Mouse (Mus musculus): ENCODE results near the gene Bank1. TPM values are rescaled to one million over a fixed set of nuclear protein-coding genes. Genes with fewer than 3 reads are reported as not detected.

Gene Bank1
- total and polyA plus RNA-seq, 2 experiments from 2014 or later: 0.38 to 0.39 TPM

- TF ChIP-seq CTCF (IDR thresholded peaks at IDR 0.05; ENCODE audit: low read depth): no peak
Observed at GRCm38 (mm10) chr3:136085077-136085476, 240.8 kb downstream of the Bank1 start.

GRCm38 (mm10) chr3:136084066-136084465 is 241.8 kb downstream of the Bank1 start:
- TF ChIP-seq CTCF (IDR thresholded peaks at IDR 0.05; ENCODE audit: low read depth): no peak
- DNase-seq: no peak
- Histone ChIP-seq H3K4me2 (ENCODE audit: low read depth) (no peak overlapping the region), H3K4me1 (ENCODE audit: insufficient read depth) (no peaks in the 10 kb centered on the region), H3K27ac (ENCODE audit: low read depth, low read length) (no peak overlapping the region), H3K4me3 (ENCODE audit: low read depth, low read length) (no peak overlapping the region), H3K9me3 (ENCODE audit: low read length) (no peaks in the 10 kb centered on the region), H3K27me3 (ENCODE audit: insufficient read depth, low read length) (no peaks in the 10 kb centered on the region), H3K9ac (no peak overlapping the region), H3K36me3 (ENCODE audit: insufficient read depth) (no peaks in the 10 kb centered on the region)
- WGBS: 62% methylated on average over 5 of the region's 5 CpGs
- ATAC-seq: no peak

More at GRCm38 (mm10) chr3:136085077-136085476, 240.8 kb downstream of the Bank1 start:
- Histone ChIP-seq H3K27me3 (ENCODE audit: insufficient read depth, low read length) (no peaks in the 10 kb centered on the region), H3K9me3 (ENCODE audit: low read length) (no peaks in the 10 kb centered on the region), H3K9ac (no peak overlapping the region), H3K27ac (ENCODE audit: low read depth, low read length) (no peak overlapping the region), H3K4me1 (ENCODE audit: insufficient read depth) (no peaks in the 10 kb centered on the region), H3K36me3 (ENCODE audit: insufficient read depth) (no peaks in the 10 kb centered on the region), H3K4me3 (ENCODE audit: low read depth, low read length) (no peak overlapping the region), H3K4me2 (ENCODE audit: low read depth) (no peak overlapping the region)
- ATAC-seq: no peak
- DNase-seq: no peak
- WGBS: 82% methylated on average over 1 of the region's 1 CpGs

GRCm38 (mm10) chr3:136081264-136081663 is 244.6 kb downstream of the Bank1 start:
- Histone ChIP-seq H3K27ac (ENCODE audit: low read depth, low read length) (no peak overlapping the region), H3K36me3 (ENCODE audit: insufficient read depth) (no peaks in the 10 kb centered on the region), H3K4me3 (ENCODE audit: low read depth, low read length) (no peak overlapping the region), H3K4me1 (ENCODE audit: insufficient read depth) (no peaks in the 10 kb centered on the region), H3K9ac (no peak overlapping the region), H3K9me3 (ENCODE audit: low read length) (no peaks in the 10 kb centered on the region), H3K27me3 (ENCODE audit: insufficient read depth, low read length) (no peaks in the 10 kb centered on the region), H3K4me2 (ENCODE audit: low read depth) (no peak overlapping the region)
- TF ChIP-seq CTCF (IDR thresholded peaks at IDR 0.05; ENCODE audit: low read depth): no peak
- WGBS: 53% methylated on average over 1 of the region's 1 CpGs
- ATAC-seq: no peak
- no peak for DNase-seq

GRCm38 (mm10) chr3:136078535-136078934 is 247.3 kb downstream of the Bank1 start:
- ATAC-seq (no peak), DNase-seq (no peak)
- no peaks in the 10 kb centered on the region for H3K4me1 ChIP-seq (ENCODE audit: insufficient read depth)
- no peaks in the 10 kb centered on the region for H3K9me3 ChIP-seq (ENCODE audit: low read length)
- H3K27ac ChIP-seq (ENCODE audit: low read depth, low read length): no peak overlapping the region
- no peak for TF ChIP-seq CTCF (IDR thresholded peaks at IDR 0.05; ENCODE audit: low read depth)
- H3K27me3 ChIP-seq (ENCODE audit: insufficient read depth, low read length): no peaks in the 10 kb centered on the region
- 49% methylated on average over 2 of the region's 2 CpGs for WGBS
- no peaks in the 10 kb centered on the region for H3K36me3 ChIP-seq (ENCODE audit: insufficient read depth)
- H3K4me2 ChIP-seq (ENCODE audit: low read depth): no peak overlapping the region
- no peak overlapping the region for H3K9ac ChIP-seq
- no peak overlapping the region for H3K4me3 ChIP-seq (ENCODE audit: low read depth, low read length)

- Histone ChIP-seq H3K9ac (no peak overlapping the region), H3K9me3 (ENCODE audit: low read length) (no peaks in the 10 kb centered on the region), H3K4me2 (ENCODE audit: low read depth) (no peak overlapping the region), H3K4me1 (ENCODE audit: insufficient read depth) (no peaks in the 10 kb centered on the region), H3K27me3 (ENCODE audit: insufficient read depth, low read length) (no peaks in the 10 kb centered on the region), H3K27ac (ENCODE audit: low read depth, low read length) (no peak overlapping the region), H3K4me3 (ENCODE audit: low read depth, low read length) (no peak overlapping the region), H3K36me3 (ENCODE audit: insufficient read depth) (no peaks in the 10 kb centered on the region)
- 90% methylated on average over 3 of the region's 3 CpGs for WGBS
- ATAC-seq (no peak), DNase-seq (no peak)
- TF ChIP-seq CTCF (IDR thresholded peaks at IDR 0.05; ENCODE audit: low read depth): no peak
Observed at GRCm38 (mm10) chr3:136070394-136070793, 255.5 kb downstream of the Bank1 start.

- Histone ChIP-seq H3K4me3 (ENCODE audit: low read depth, low read length) (no peak overlapping the region), H3K4me2 (ENCODE audit: low read depth) (no peak overlapping the region), H3K9ac (no peak overlapping the region), H3K27me3 (ENCODE audit: insufficient read depth, low read length) (no peaks in the 10 kb centered on the region), H3K4me1 (ENCODE audit: insufficient read depth) (no peaks in the 10 kb centered on the region), H3K36me3 (ENCODE audit: insufficient read depth) (no peaks in the 10 kb centered on the region), H3K27ac (ENCODE audit: low read depth, low read length) (no peak overlapping the region), H3K9me3 (ENCODE audit: low read length) (no peaks in the 10 kb centered on the region)
- ATAC-seq (no peak), DNase-seq (no peak)
- no peak for TF ChIP-seq CTCF (IDR thresholded peaks at IDR 0.05; ENCODE audit: low read depth)
- WGBS: 87% methylated on average over 2 of the region's 2 CpGs
Observed at GRCm38 (mm10) chr3:136061907-136062306, 264.0 kb downstream of the Bank1 start.

GRCm38 (mm10) chr3:136050635-136051034 is 275.2 kb downstream of the Bank1 start:
- 93% methylated on average over 3 of the region's 3 CpGs for WGBS
- no peaks in the 10 kb centered on the region for H3K4me1 ChIP-seq (ENCODE audit: insufficient read depth)
- H3K4me3 ChIP-seq (ENCODE audit: low read depth, low read length): no peak overlapping the region
- no peak for DNase-seq
- H3K27me3 ChIP-seq (ENCODE audit: insufficient read depth, low read length): no peaks in the 10 kb centered on the region
- no peak overlapping the region for H3K4me2 ChIP-seq (ENCODE audit: low read depth)
- no peak for ATAC-seq
- no peaks in the 10 kb centered on the region for H3K9me3 ChIP-seq (ENCODE audit: low read length)
- H3K9ac ChIP-seq: no peak overlapping the region
- no peak overlapping the region for H3K27ac ChIP-seq (ENCODE audit: low read depth, low read length)
- no peaks in the 10 kb centered on the region for H3K36me3 ChIP-seq (ENCODE audit: insufficient read depth)
- TF ChIP-seq CTCF (IDR thresholded peaks at IDR 0.05; ENCODE audit: low read depth): no peak

GRCm38 (mm10) chr3:136050215-136050614 is 275.7 kb downstream of the Bank1 start:
- H3K36me3 ChIP-seq (ENCODE audit: insufficient read depth): no peaks in the 10 kb centered on the region
- TF ChIP-seq CTCF (IDR thresholded peaks at IDR 0.05; ENCODE audit: low read depth): no peak
- no peaks in the 10 kb centered on the region for H3K9me3 ChIP-seq (ENCODE audit: low read length)
- H3K4me2 ChIP-seq (ENCODE audit: low read depth): no peak overlapping the region
- H3K4me1 ChIP-seq (ENCODE audit: insufficient read depth): no peaks in the 10 kb centered on the region
- no peaks in the 10 kb centered on the region for H3K27me3 ChIP-seq (ENCODE audit: insufficient read depth, low read length)
- WGBS: 93% methylated on average over 6 of the region's 6 CpGs
- H3K27ac ChIP-seq (ENCODE audit: low read depth, low read length): no peak overlapping the region
- DNase-seq: no peak
- ATAC-seq: no peak
- no peak overlapping the region for H3K4me3 ChIP-seq (ENCODE audit: low read depth, low read length)
- H3K9ac ChIP-seq: no peak overlapping the region

Data from forebrain, postnatal 0 days (tissue).